Mouse (Mus musculus) thymus, postnatal 14 days (tissue): ENCODE results near the gene Zfp729b.

Source experiments
- DNase-seq: peaks from one replicate; pipeline ENCODE4 v3.0.0; 2021

The Zfp729b gene

DNA sequence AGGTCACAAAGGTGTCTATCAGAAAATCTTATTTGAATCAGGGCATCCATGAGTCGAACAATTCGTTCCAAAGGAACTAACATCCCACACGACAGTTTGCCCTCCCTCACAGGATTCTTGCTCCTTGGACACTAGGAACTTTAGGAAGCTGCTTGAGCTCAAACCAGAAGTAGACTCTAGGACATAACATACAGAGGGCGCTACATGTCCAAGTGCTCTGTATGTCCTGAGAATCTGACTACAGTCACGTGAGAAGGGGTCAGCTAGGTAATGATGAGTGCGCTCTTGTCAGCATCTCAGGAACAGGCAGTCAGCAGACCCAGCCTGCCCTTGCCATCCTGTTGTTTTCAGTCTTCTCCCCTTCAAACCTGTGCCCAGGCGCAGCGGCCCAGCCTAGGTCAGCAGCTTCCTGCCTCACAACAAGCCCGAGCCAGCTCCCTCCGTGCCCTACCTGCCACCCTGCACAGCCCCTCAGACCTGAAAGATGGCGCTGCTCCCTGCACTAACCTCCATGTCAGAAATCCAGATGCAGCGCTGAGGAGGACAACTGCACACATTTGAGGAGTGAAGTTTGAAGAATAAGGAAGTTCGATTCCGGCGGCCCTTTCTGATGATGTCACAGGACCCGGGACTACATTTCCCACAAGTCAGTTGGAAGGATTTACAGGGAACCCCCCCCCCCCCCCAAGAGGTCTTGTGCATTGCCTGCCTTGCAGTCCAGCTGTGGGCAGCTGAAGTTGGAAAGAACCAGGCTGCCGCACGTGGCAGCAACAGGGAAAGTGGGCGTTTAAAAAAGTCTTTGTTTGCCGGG is at the start of gene Zfp729b:
TSS of gene Zfp729b (minus strand) at position 642 of the 811 bp plus-strand sequence.
- peak; percentile 92 for DNase-seq

GRCm38 (mm10) chr13:67652496-67652895 is 43.0 kb upstream of the Zfp729b start:
- no peak for DNase-seq

DNA sequence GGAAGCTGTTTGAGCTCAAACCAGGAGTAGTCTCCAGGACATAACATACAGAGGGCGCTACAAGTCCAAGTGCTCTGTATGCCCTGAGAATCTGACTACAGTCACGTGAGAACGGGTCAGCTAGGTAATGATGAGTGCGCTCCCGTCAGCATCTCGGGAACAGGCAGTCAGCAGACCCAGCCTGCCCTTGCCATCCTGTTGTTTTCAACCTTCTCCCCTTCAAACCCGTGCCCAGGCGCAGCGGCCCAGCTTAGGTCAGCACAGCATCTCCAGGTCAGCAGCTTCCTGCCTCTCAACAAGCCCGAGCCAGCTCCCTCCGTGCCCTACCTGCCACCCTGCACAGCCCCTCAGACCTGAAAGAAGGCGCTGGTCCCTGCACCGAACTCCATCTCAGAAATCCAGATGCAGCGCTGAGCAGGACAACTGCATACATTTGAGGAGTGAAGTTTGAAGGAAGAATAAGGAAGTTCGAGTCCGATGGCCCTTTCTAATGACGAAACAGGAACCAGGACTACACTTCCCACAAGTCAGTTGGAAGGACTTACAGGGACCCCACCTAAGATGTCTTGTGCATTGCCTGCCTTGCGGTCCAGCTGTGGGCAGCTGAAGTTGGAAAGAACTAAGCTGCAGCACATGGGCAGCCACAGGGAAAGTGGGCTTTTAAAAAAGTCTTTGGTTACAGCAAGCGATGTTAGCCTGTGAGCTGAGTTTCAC is 27.9 kb upstream of the Zfp729b start, which contains the start of the genes Gm49345 and Zfp729a:
TSS of gene Gm49345 (minus strand) at position 476 of the 714 bp plus-strand sequence.
TSS of gene Zfp729a (minus strand) at position 498 of the 714 bp plus-strand sequence.
- DNase-seq, result peak; percentile 87

DNA sequence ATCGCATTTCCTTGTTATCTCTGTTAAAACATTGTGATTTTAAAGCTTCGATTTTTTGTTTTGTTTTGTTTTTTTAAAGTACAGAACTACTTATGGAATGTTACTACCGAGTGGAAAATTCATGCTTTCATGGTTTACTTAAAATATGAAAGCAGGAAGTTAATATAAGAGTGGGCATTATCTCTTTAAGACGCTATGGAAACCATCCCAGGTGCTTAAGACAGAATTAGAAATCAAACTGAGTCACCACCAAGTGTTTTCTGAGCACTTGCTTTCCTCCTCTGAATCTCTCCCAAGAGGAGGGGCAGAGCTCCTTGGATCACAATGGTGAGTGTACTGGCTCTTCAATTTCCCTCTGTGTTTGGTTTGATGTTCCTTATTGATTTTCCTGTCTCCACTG is 601 bp upstream of the Zfp729b start:
- no peak for DNase-seq

DNA sequence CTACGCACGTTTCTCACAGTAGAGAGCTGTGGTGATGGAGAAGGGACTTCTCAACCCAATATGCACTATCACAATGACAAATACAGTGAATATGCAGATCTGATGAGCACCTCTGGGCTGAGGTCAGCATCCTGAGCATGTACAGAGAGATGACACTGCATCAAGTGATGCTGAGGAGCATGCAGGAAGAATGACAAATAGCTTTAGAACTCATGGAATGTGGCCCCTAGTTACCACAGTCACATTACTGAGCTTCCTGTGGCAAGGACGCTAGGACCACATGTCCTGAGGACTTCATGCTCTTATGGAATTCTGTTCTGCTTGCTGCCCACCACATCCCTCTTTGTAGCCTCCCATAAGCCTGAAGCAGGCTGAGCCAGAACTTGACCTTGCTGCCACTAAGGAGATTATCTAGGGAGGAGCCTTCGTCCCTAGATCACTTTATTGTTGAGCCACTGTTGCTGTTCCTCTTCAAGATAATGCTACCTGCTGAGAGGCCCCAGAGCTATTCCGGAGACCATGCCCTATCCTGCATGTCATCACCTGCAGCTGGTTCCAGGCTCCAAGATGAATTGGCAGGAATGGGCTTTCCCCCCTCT is 36.8 kb downstream of the Zfp729b start:
- no peak for DNase-seq

DNA sequence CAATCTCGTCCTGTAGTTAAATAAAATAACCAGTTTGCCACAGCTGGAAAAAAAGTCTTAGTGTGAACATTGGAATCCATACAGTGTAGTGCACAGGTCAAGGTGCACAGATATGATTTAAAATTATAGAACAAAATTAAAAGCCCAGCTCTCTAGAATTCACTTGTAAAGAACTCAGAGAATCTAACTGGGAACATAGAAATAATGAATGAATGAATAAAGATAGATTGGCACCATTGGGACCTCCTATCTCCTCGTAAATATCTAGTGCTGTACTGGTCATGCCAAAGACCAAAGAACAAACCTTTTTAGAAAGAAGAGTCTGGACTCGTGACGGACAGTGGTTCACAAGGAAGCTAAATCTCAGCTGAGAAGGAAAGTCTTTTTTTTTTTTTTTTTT is 55.8 kb downstream of the Zfp729b start, which contains the start of gene Zfp748:
TSS of gene Zfp748 (minus strand) at position 101 of the 400 bp plus-strand sequence.
- no peak for DNase-seq

GRCm38 (mm10) chr13:67552505-67553346 is 56.8 kb downstream of the Zfp729b start:
- DNase-seq, result peak; percentile 89

GRCm38 (mm10) chr13:67545941-67546340 is 63.6 kb downstream of the Zfp729b start:
- DNase-seq, result no peak
